Mouse (Mus musculus) ES-E14 (cell line): ENCODE measurements at regions not wholly inside any gene's neighbourhood (a gene's known extent, or its start where the extent isn't known, plus 50 kb on each side); places are given as distances from the start of the nearest gene placed in this dataset.

Experiments
- HCFC1 ChIP-seq: IDR thresholded peaks from 2 replicates; pipeline ENCODE4 v1.6.1; 2012; ENCODE audit warnings: low read length, inconsistent platforms, borderline replicate concordance; ENCODE audit not compliant: insufficient read depth
- ZNF384 ChIP-seq: IDR thresholded peaks from 2 replicates; pipeline ENCODE4 v1.6.1; 2012; ENCODE audit warnings: low read depth, low read length, inconsistent platforms

DNA sequence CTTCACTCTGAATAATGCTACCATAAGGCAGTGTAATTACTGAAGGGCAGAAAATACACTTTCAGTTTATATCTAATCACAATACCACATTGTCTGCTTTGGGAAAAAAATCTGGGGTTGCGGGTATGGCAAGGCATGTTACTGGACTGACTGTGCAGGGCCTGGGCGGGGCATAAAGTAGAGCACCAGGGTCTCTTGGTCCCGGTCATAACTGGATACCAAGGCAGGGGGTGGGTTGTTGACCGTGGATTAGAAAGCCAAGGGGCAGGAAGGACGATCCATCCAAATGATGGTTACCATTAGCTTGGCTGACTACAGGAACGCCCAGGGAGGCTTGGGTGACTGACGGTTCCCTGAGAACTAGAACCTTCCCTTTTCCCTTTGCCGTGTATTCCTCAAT, 119.2 kb upstream of the Sox14 start:
- no peak for TF ChIP-seq HCFC1
- no peak for TF ChIP-seq ZNF384
